Mouse (Mus musculus) Patski (cell line): ENCODE results near the gene Gm11239. TPM values are rescaled to one million over a fixed set of nuclear protein-coding genes. Genes with fewer than 3 reads are reported as not detected.
"Not testable (repeated sequence)": the region's sequence is repeated elsewhere in the genome, so short reads cannot be mapped to it uniquely, and the experiment has no call there.

Source experiments
- ATAC-seq: fragments of 100-300 bp; one replicate; pipeline ENCODE4 v1.8.0; 2021
- CTCF ChIA-PET: fragments of 350-600 bp; sonication (Branson Sonifier 250); formaldehyde crosslinking; loops from one replicate; lab custom pipeline; 2022; ENCODE audit warnings: inconsistent platforms; lab: Charles Lee
- POLR2A ChIA-PET: fragments of 350-600 bp; sonication (Branson Sonifier 250); formaldehyde crosslinking; loops from one replicate; lab custom pipeline; 2022; ENCODE audit warnings: antibody characterized with exemption, inconsistent platforms; lab: Charles Lee
- DNase-seq: peaks from one replicate; pipeline ENCODE4 v3.0.0-alpha.2; 2011; ENCODE audit warnings: low read depth, low spot score
- H3K27me3 ChIP-seq: fragments of 371-371 bp; one replicate; pipeline ENCODE4 v1.5.1; 2021
- CTCF ChIP-seq: fragments of 100-300 bp; IDR thresholded peaks from one replicate; pipeline ENCODE4 v1.5.1; 2021
- in situ Hi-C: fragments of 300-500 bp; cut with MboI; formaldehyde crosslinking; loops from 3 replicates; pipeline ENCODE4 v1.11.1; 2018; ENCODE audit warnings: low pct_unique_long_range_greater_than_20kb, mixed read lengths
- polyA plus RNA-seq: library from polyadenylated mRNA; unstranded; gene quantifications from one replicate; pipeline ENCODE4 v1.2.3, GENCODE M21; 2021

Gene Gm11239
- polyA plus RNA-seq: not detected

DNA sequence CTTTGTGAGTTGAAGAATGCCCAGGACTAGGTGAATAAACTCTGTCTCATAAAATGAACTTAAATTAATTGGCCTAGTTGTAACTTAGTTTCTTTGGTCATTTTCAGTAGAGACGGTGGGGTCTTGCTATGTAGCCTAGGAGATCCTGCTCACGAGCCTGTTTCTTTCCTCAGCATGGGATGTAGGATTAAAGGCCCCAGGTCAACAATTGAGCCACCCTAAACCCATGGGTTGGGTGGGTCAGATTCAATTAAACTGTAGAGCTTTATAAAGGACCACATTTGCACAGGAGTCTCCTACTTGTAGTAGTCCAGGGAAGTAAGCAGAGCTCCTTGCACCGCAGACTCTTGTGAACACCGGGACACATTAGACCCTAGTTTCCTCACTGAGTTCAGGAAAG is at the start of gene Gm11239:
Gene Gm11239 (plus strand): TSS at position 301 of the 400 bp plus-strand sequence.
- POLR2A ChIA-PET, in situ Hi-C loops, DNase-seq, ATAC-seq, CTCF ChIA-PET, H3K27me3 ChIP-seq: not testable (repeated sequence)

DNA sequence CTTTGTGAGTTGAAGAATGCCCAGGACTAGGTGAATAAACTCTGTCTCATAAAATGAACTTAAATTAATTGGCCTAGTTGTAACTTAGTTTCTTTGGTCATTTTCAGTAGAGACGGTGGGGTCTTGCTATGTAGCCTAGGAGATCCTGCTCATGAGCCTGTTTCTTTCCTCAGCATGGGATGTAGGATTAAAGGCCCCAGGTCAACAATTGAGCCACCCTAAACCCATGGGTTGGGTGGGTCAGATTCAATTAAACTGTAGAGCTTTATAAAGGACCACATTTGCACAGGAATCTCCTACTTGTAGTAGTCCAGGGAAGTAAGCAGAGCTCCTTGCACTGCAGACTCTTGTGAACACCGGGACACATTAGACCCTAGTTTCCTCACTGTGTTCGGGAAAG is 45.5 kb upstream of the Gm11239 start, which contains the start of gene Gm11237:
Gene Gm11237 (plus strand): TSS at position 301 of the 400 bp plus-strand sequence.
- POLR2A ChIA-PET: not testable (repeated sequence)

DNA sequence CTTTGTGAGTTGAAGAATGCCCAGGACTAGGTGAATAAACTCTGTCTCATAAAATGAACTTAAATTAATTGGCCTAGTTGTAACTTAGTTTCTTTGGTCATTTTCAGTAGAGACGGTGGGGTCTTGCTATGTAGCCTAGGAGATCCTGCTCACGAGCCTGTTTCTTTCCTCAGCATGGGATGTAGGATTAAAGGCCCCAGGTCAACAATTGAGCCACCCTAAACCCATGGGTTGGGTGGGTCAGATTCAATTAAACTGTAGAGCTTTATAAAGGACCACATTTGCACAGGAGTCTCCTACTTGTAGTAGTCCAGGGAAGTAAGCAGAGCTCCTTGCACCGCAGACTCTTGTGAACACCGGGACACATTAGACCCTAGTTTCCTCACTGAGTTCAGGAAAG is 30.3 kb upstream of the Gm11239 start, which contains the start of gene Gm11236:
Gene Gm11236 (plus strand): TSS at position 301 of the 400 bp plus-strand sequence.
- CTCF ChIA-PET, POLR2A ChIA-PET, DNase-seq, in situ Hi-C loops, ATAC-seq, H3K27me3 ChIP-seq: not testable (repeated sequence)

More for the DNA sequence above, 45.5 kb upstream of the Gm11239 start, which contains the start of gene Gm11237:
- in situ Hi-C loops, CTCF ChIA-PET, ATAC-seq, DNase-seq, H3K27me3 ChIP-seq: not testable (repeated sequence)

DNA sequence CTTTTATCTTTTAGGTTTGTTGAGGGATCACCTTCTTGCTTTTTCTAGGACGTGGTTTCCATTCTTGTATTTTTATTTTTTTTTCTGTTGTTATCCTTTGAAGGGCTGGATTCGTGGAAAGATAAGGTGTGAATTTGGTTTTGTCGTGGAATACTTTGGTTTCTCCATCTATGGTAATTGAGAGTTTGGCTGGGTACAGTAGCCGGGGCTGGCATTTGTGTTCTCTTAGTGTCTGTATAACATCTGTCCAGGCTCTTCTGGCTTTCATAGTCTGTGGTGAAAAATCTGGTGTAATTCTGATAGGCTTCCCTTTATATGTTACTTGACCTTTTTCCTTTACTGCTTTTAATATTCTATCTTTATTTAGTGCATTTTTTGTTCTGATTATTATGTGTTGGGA is 6.3 kb upstream of the Gm11239 start:
- H3K27me3 ChIP-seq, in situ Hi-C loops, POLR2A ChIA-PET, ATAC-seq, CTCF ChIA-PET, DNase-seq: not testable (repeated sequence)

DNA sequence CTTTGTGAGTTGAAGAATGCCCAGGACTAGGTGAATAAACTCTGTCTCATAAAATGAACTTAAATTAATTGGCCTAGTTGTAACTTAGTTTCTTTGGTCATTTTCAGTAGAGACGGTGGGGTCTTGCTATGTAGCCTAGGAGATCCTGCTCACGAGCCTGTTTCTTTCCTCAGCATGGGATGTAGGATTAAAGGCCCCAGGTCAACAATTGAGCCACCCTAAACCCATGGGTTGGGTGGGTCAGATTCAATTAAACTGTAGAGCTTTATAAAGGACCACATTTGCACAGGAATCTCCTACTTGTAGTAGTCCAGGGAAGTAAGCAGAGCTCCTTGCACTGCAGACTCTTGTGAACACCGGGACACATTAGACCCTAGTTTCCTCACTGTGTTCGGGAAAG is 15.1 kb downstream of the Gm11239 start, which contains the start of gene Gm428:
Gene Gm428 (plus strand): TSS at position 301 of the 400 bp plus-strand sequence.
- in situ Hi-C loops, ATAC-seq, DNase-seq, POLR2A ChIA-PET, H3K27me3 ChIP-seq, CTCF ChIA-PET: not testable (repeated sequence)

DNA sequence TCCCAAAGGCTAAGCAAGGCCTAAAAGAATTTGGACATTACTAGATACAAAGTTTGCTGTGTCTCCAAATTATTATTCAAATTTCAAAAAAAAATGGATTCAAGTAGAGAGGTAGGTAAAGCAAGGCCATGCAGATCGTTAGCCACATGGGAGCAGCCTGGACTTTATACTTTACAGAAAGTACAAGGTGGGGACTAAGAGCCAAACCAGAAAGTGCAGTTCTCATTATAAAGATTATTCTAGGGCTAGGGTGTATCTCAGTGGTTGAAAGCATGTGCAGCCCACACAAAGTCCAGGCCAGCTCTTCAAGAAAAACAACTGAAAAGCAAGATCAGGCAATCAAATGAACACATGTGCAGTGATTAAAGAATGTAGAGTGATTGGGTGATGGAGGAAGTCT is 50.6 kb downstream of the Gm11239 start:
- ATAC-seq (no peak), DNase-seq (no peak)
- no peaks in the 10 kb centered on the region for H3K27me3 ChIP-seq
- no peak for TF ChIP-seq CTCF
- ChIA-PET POLR2A (no interaction called here), CTCF (no interaction called here)
- in situ Hi-C loops: no loop called here

DNA sequence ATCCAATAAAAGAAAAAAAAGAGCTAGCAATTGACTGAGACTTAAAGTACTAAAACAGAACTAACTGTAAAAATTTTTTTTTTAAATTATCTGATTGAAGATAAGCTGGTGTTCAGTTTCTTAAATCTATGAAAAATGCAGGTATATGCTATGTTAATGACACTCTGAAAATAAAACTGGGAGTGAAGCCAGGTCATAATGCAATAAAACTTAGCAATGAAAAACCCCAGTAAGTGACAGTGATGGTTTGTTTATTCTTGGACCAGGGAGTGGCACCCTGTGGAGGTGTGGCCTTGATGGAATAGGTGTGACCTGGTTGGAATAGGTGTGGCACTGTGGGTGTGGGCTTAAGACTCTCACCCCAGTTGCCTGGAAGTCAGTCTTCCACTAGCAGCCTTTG is 51.7 kb downstream of the Gm11239 start:
- ATAC-seq: no peak
- H3K27me3 ChIP-seq: no peaks in the 10 kb centered on the region
- POLR2A ChIA-PET: no interaction called here
- no peak for DNase-seq
- TF ChIP-seq CTCF: no peak
- in situ Hi-C loops: no loop called here
- CTCF ChIA-PET: no interaction called here

Other genes starting within 250 kb of the Gm11239 start
- gene Gm11238, start 60.5 kb upstream of the Gm11239 start, polyA plus RNA-seq: not detected
- gene Gm11237, start 45.4 kb upstream of the Gm11239 start, polyA plus RNA-seq: not detected
- gene Gm11236, start 30.2 kb upstream of the Gm11239 start, polyA plus RNA-seq: not detected
- gene Gm428, start 15.2 kb downstream of the Gm11239 start, polyA plus RNA-seq: not detected
- gene Rasef, start 122.6 kb downstream of the Gm11239 start, polyA plus RNA-seq: not detected
- gene Gm11758, start 207.9 kb downstream of the Gm11239 start, polyA plus RNA-seq: not detected
- not detected for gene Gm11757, start 222.8 kb downstream of the Gm11239 start, polyA plus RNA-seq
- not detected for gene Gm13871, start 237.6 kb downstream of the Gm11239 start, polyA plus RNA-seq